7 mouse cellular contexts compared by ENCODE assay signal in genomic region chr9:45953511-45954293, GRCm38 (mm10). TPM values are rescaled to one million over a fixed set of nuclear protein-coding genes. Genes with fewer than 3 reads are reported as not detected.
DNase-seq lines count a peak whose midpoint lies in the region; ATAC-seq and TF ChIP-seq lines count a peak whose summit lies in the region.

No protein-coding gene starts in this region.

- no peak for TF ChIP-seq CTCF in spleen, adult 2 months (IDR thresholded peaks at IDR 0.05; ENCODE audit: extremely low read depth, insufficient read depth, insufficient read length, insufficient replicate concordance)

- H3K4me2 ChIP-seq in embryonic facial prominence, embryonic 13.5 days: peak overlapping the region; percentile 92
- H3K4me2 ChIP-seq in hindbrain, embryonic 14.5 days (replicated peaks): peak overlapping the region; percentile 88

- peaks cover 7% of the 10 kb centered on the region; the same call in 1 of the 2 replicates for H3K4me1 ChIP-seq in spleen, adult 2 months (ENCODE audit: control insufficient read depth, insufficient read depth, insufficient read length)
- H3K4me1 ChIP-seq in embryonic facial prominence, embryonic 13.5 days: peaks cover 27% of the 10 kb centered on the region
- H3K4me1 ChIP-seq in hindbrain, embryonic 14.5 days (replicated peaks; ENCODE audit: control insufficient read depth, insufficient read depth, low read length): peaks cover 21% of the 10 kb centered on the region; the same call in 1 of the 2 replicates
- peaks cover 32% of the 10 kb centered on the region for H3K4me1 ChIP-seq in megakaryocyte, embryonic 14.5 days

- H3K9ac ChIP-seq in embryonic facial prominence, embryonic 13.5 days: peak overlapping the region; percentile 92
- H3K9ac ChIP-seq in hindbrain, embryonic 14.5 days: peak overlapping the region; percentile 92

- ATAC-seq in embryonic facial prominence, embryonic 13.5 days (ENCODE audit: insufficient number of reproducible peaks, insufficient read depth, low FRiP score, low TSS enrichment, low read depth): no peak
- ATAC-seq in hindbrain, embryonic 14.5 days (ENCODE audit: low FRiP score): no peak

- H3K27me3 ChIP-seq in spleen, adult 2 months (ENCODE audit: control insufficient read depth, insufficient read depth, low read length): no peaks in the 10 kb centered on the region
- no peaks in the 10 kb centered on the region for H3K27me3 ChIP-seq in embryonic facial prominence, embryonic 13.5 days
- no peaks in the 10 kb centered on the region for H3K27me3 ChIP-seq in hindbrain, embryonic 14.5 days (ENCODE audit: control insufficient read depth, insufficient read depth, low read length)
- no peaks in the 10 kb centered on the region for H3K27me3 ChIP-seq in megakaryocyte, embryonic 14.5 days (replicated peaks)

- no peaks in the 10 kb centered on the region for H3K9me3 ChIP-seq in embryonic facial prominence, embryonic 13.5 days
- H3K9me3 ChIP-seq in hindbrain, embryonic 14.5 days (ENCODE audit: control insufficient read depth, low read length): no peaks in the 10 kb centered on the region
- H3K9me3 ChIP-seq in megakaryocyte, embryonic 14.5 days: no peaks in the 10 kb centered on the region

- TF ChIP-seq POLR2A in spleen, adult 2 months (IDR thresholded peaks at IDR 0.05; ENCODE audit: low read depth, low read length): no peak

- H3K27ac ChIP-seq in spleen, adult 2 months (ENCODE audit: insufficient read depth, low read length): peak overlapping the region; percentile 92
- peak overlapping the region; percentile 91 for H3K27ac ChIP-seq in embryonic facial prominence, embryonic 13.5 days
- H3K27ac ChIP-seq in hindbrain, embryonic 14.5 days: no peak overlapping the region

- peak overlapping the region; percentile 85 for H3K4me3 ChIP-seq in spleen, adult 2 months (ENCODE audit: extremely low read depth, insufficient read depth, insufficient read length)
- H3K4me3 ChIP-seq in embryonic facial prominence, embryonic 13.5 days: peak overlapping the region; percentile 87
- H3K4me3 ChIP-seq in hindbrain, embryonic 14.5 days (replicated peaks; ENCODE audit: low read length): peak overlapping the region; percentile 86
- peak overlapping the region; percentile 99 for H3K4me3 ChIP-seq in megakaryocyte, embryonic 14.5 days (replicated peaks)

- no peak for DNase-seq in spleen, adult 2 months (ENCODE audit: low read depth in 1 of 2, low spot score in 2 of 2)
- DNase-seq in spleen, adult 12 weeks (ENCODE audit: low spot score): no peak
- DNase-seq in hindbrain, embryonic 14.5 days (ENCODE audit: low spot score): no peak
- no peak for DNase-seq in frontal cortex, adult 2 months (ENCODE audit: extremely low spot score in 1 of 2, low spot score in 1 of 2)
- DNase-seq in embryo, embryonic 10.5 days (ENCODE audit: low spot score): no peak

- peaks cover 17% of the 10 kb centered on the region for H3K36me3 ChIP-seq in spleen, adult 2 months (ENCODE audit: control insufficient read depth, insufficient read depth, low read length)
- H3K36me3 ChIP-seq in embryonic facial prominence, embryonic 13.5 days: peaks cover 35% of the 10 kb centered on the region
- peaks cover 39% of the 10 kb centered on the region for H3K36me3 ChIP-seq in hindbrain, embryonic 14.5 days (replicated peaks; ENCODE audit: control insufficient read depth, insufficient read depth)
- H3K36me3 ChIP-seq in megakaryocyte, embryonic 14.5 days (replicated peaks; ENCODE audit: low read length): peaks cover 47% of the 10 kb centered on the region

- 38% methylated on average over 13 of the region's 13 CpGs for WGBS in spleen, adult 2 months
- 44% methylated on average over 13 of the region's 13 CpGs for WGBS in embryonic facial prominence, embryonic 13.5 days
- WGBS in hindbrain, embryonic 14.5 days: 66% methylated on average over 13 of the region's 13 CpGs

RNA-seq across cellular contexts. Expression of gene Sidt2, which starts 1.4 kb away (rescaled TPM):
- polyA plus RNA-seq in spleen, adult 2 months (2012; rRNA removed): 322 and 583 TPM in 2 replicates
- 42.0 and 46.0 TPM in 2 replicates for polyA plus RNA-seq in embryonic facial prominence, embryonic 13.5 days (2015; fragmentation: Nextera tagmentation; extraction: Ambion mirVana)
- polyA plus RNA-seq in hindbrain, embryonic 14.5 days (2014; fragmentation: Nextera tagmentation; extraction: Ambion mirVana): 48.9 and 55.3 TPM in 2 replicates
- polyA plus RNA-seq in megakaryocyte, embryonic 14.5 days (2012; ENCODE audit: insufficient read depth, low replicate concordance): 9.5 and 30.5 TPM in 2 replicates
- 103 and 112 TPM in 2 replicates for polyA plus RNA-seq in frontal cortex, adult 2 months (2012; rRNA removed)

RNA-seq across cellular contexts. Expression of gene Tagln, which starts 17.8 kb away (rescaled TPM):
- 103 and 140 TPM in 2 replicates for polyA plus RNA-seq in spleen, adult 2 months (2012; rRNA removed)
- polyA plus RNA-seq in embryonic facial prominence, embryonic 13.5 days (2015; fragmentation: Nextera tagmentation; extraction: Ambion mirVana): 25.3 and 27.7 TPM in 2 replicates
- 10.3 and 10.5 TPM in 2 replicates for polyA plus RNA-seq in hindbrain, embryonic 14.5 days (2014; fragmentation: Nextera tagmentation; extraction: Ambion mirVana)
- 1.8 TPM in 1 of 2 replicates, not detected in the other for polyA plus RNA-seq in megakaryocyte, embryonic 14.5 days (2012; ENCODE audit: insufficient read depth, low replicate concordance)
- 15.4 and 21.4 TPM in 2 replicates for polyA plus RNA-seq in frontal cortex, adult 2 months (2012; rRNA removed)

RNA-seq across cellular contexts. Expression of gene Rnf214, which starts 47.0 kb away (rescaled TPM):
- 7.7 and 9.6 TPM in 2 replicates for polyA plus RNA-seq in spleen, adult 2 months (2012; rRNA removed)
- 68.8 and 70.4 TPM in 2 replicates for polyA plus RNA-seq in embryonic facial prominence, embryonic 13.5 days (2015; fragmentation: Nextera tagmentation; extraction: Ambion mirVana)
- 107 and 109 TPM in 2 replicates for polyA plus RNA-seq in hindbrain, embryonic 14.5 days (2014; fragmentation: Nextera tagmentation; extraction: Ambion mirVana)
- polyA plus RNA-seq in megakaryocyte, embryonic 14.5 days (2012; ENCODE audit: insufficient read depth, low replicate concordance): 5.8 and 6.8 TPM in 2 replicates
- 43.9 and 47.3 TPM in 2 replicates for polyA plus RNA-seq in frontal cortex, adult 2 months (2012; rRNA removed)

RNA-seq across cellular contexts. Expression of gene Pcsk7, which starts 47.4 kb away (rescaled TPM):
- 23.8 and 28.9 TPM in 2 replicates for polyA plus RNA-seq in spleen, adult 2 months (2012; rRNA removed)
- polyA plus RNA-seq in embryonic facial prominence, embryonic 13.5 days (2015; fragmentation: Nextera tagmentation; extraction: Ambion mirVana): 22.6 and 23.7 TPM in 2 replicates
- polyA plus RNA-seq in hindbrain, embryonic 14.5 days (2014; fragmentation: Nextera tagmentation; extraction: Ambion mirVana): 15.0 and 17.7 TPM in 2 replicates
- polyA plus RNA-seq in megakaryocyte, embryonic 14.5 days (2012; ENCODE audit: insufficient read depth, low replicate concordance): 6.5 and 7.7 TPM in 2 replicates
- polyA plus RNA-seq in frontal cortex, adult 2 months (2012; rRNA removed): 26.8 and 31.3 TPM in 2 replicates

RNA-seq across cellular contexts. Expression of gene Pafah1b2, which starts 58.8 kb away (rescaled TPM):
- polyA plus RNA-seq in spleen, adult 2 months (2012; rRNA removed): 10.3 and 12.1 TPM in 2 replicates
- 180 and 206 TPM in 2 replicates for polyA plus RNA-seq in embryonic facial prominence, embryonic 13.5 days (2015; fragmentation: Nextera tagmentation; extraction: Ambion mirVana)
- 289 and 303 TPM in 2 replicates for polyA plus RNA-seq in hindbrain, embryonic 14.5 days (2014; fragmentation: Nextera tagmentation; extraction: Ambion mirVana)
- 17.5 and 72.4 TPM in 2 replicates for polyA plus RNA-seq in megakaryocyte, embryonic 14.5 days (2012; ENCODE audit: insufficient read depth, low replicate concordance)
- polyA plus RNA-seq in frontal cortex, adult 2 months (2012; rRNA removed): 99.0 and 106 TPM in 2 replicates
